ENCODE assay signal across 27 mouse cellular contexts in genomic region chr4:97419845-97420244, GRCm38 (mm10).
"Had no signal": no experiment of that assay in that cellular context is flagged by ENCODE, and none has a peak within 500 bp of the region (broad histone marks: within the 10 kb centered on the region; RNA-seq: fewer than 3 reads in every experiment).

No protein-coding gene starts in this region.

- H3K36me3 ChIP-seq: embryonic facial prominence, embryonic 10.5 days; embryonic facial prominence, embryonic 12.5 days; embryonic facial prominence, embryonic 13.5 days; embryonic facial prominence, embryonic 15.5 days; forebrain, embryonic 10.5 days; forebrain, embryonic 12.5 days; forebrain, embryonic 15.5 days had no signal

- H3K4me3 ChIP-seq: embryonic facial prominence, embryonic 10.5 days; embryonic facial prominence, embryonic 12.5 days; embryonic facial prominence, embryonic 13.5 days; embryonic facial prominence, embryonic 15.5 days; erythroblast, embryonic 14.5 days; forebrain, embryonic 10.5 days; forebrain, embryonic 12.5 days; forebrain, embryonic 13.5 days; forebrain, embryonic 15.5 days; gastrocnemius, adult 2 months; heart, adult 2 months had no signal

- ATAC-seq: forebrain, embryonic 13.5 days; forebrain, embryonic 15.5 days; forebrain, embryonic 16.5 days; forebrain, postnatal 0 days had no signal

- H3K4me1 ChIP-seq: embryonic facial prominence, embryonic 10.5 days; embryonic facial prominence, embryonic 12.5 days; embryonic facial prominence, embryonic 13.5 days; embryonic facial prominence, embryonic 15.5 days had no signal

- H3K9me3 ChIP-seq: embryonic facial prominence, embryonic 10.5 days; embryonic facial prominence, embryonic 12.5 days; embryonic facial prominence, embryonic 13.5 days; embryonic facial prominence, embryonic 15.5 days; forebrain, embryonic 10.5 days; forebrain, embryonic 12.5 days; forebrain, embryonic 13.5 days; forebrain, embryonic 15.5 days had no signal

- H3K27ac ChIP-seq: embryonic facial prominence, embryonic 10.5 days; embryonic facial prominence, embryonic 12.5 days; embryonic facial prominence, embryonic 13.5 days; embryonic facial prominence, embryonic 15.5 days; forebrain, embryonic 10.5 days; forebrain, embryonic 12.5 days; forebrain, embryonic 15.5 days; gastrocnemius, adult 2 months; heart, adult 2 months had no signal

- H3K4me2 ChIP-seq: embryonic facial prominence, embryonic 12.5 days; embryonic facial prominence, embryonic 13.5 days; embryonic facial prominence, embryonic 15.5 days; forebrain, embryonic 12.5 days; forebrain, embryonic 13.5 days; forebrain, embryonic 15.5 days had no signal

- H3K9ac ChIP-seq: embryonic facial prominence, embryonic 12.5 days; embryonic facial prominence, embryonic 13.5 days; embryonic facial prominence, embryonic 15.5 days; forebrain, embryonic 12.5 days; forebrain, embryonic 13.5 days; forebrain, embryonic 15.5 days; forebrain, postnatal 0 days had no signal

- DNase-seq: cerebellum, adult 8-10 months; cerebellum, adult 9-10 months; cerebellum, adult 9-11 months; cerebellum, postnatal 10 days; cerebellum, postnatal 14 days; cerebellum, postnatal 25 days; cerebellum, postnatal 36 days; embryo, embryonic 11 days; forebrain, postnatal 0 days; gastrocnemius, adult 2 months; gastrocnemius, postnatal 10 days; gastrocnemius, postnatal 14 days; gastrocnemius, postnatal 25 days; gastrocnemius, postnatal 36 days; heart, adult 11 months; heart, adult 18-20 months; heart, adult 2 months had no signal

- H3K27me3 ChIP-seq: embryonic facial prominence, embryonic 12.5 days; embryonic facial prominence, embryonic 13.5 days; embryonic facial prominence, embryonic 15.5 days; forebrain, embryonic 12.5 days; forebrain, embryonic 13.5 days; forebrain, embryonic 15.5 days had no signal
